Mouse (Mus musculus): Measurements from ENCODE around the gene Arsb. TPM values are rescaled to one million over a fixed set of nuclear protein-coding genes. Genes with fewer than 3 reads are reported as not detected.
A peak's percentile ranks its signal among the peaks of the same experiment; 100 is the strongest.
"Not testable (repeated sequence)": the region's sequence is repeated elsewhere in the genome, so short reads cannot be mapped to it uniquely, and the experiment has no call there.

Arsb gene
- total and polyA plus RNA-seq, 2 experiments from 2014 or later: 13.6 to 16.3 TPM

DNA sequence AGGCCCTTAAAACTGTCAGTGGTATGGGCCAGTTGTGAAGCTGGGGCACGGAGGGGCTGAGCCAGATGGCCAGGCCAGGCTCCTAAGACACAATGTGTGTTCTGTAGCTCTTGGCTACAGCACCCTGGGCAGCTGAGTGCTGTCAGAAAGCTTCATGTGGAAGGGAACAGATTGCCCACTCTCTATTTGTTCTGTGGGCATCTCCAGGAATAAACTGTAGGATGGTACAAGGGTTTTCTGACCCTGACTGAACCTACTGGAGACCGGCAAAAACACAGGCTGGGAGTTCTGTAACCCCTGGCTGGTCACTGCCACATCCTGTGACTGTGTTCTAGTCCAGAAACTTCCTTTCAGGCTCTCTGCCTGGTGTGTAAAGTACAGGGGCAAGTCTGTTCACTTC, 14.6 kb downstream of the Arsb start:
- H3K4me2 ChIP-seq (ENCODE audit: low read depth): no peak overlapping the region
- no peak overlapping the region for H3K27ac ChIP-seq (ENCODE audit: low read depth, low read length)
- TF ChIP-seq CTCF (IDR thresholded peaks at IDR 0.05; ENCODE audit: low read depth): no peak
- peak; percentile 67 for ATAC-seq
- no peak for DNase-seq
- peaks cover 6% of the 10 kb centered on the region; the same call in 1 of the 2 replicates for H3K4me1 ChIP-seq (ENCODE audit: insufficient read depth)
- H3K36me3 ChIP-seq (ENCODE audit: insufficient read depth): no peaks in the 10 kb centered on the region
- H3K9me3 ChIP-seq (ENCODE audit: low read length): no peaks in the 10 kb centered on the region
- 64% methylated on average over 2 of the region's 2 CpGs for WGBS
- H3K9ac ChIP-seq: no peak overlapping the region
- H3K4me3 ChIP-seq (ENCODE audit: low read depth, low read length): no peak overlapping the region
- H3K27me3 ChIP-seq (ENCODE audit: insufficient read depth, low read length): no peaks in the 10 kb centered on the region

DNA sequence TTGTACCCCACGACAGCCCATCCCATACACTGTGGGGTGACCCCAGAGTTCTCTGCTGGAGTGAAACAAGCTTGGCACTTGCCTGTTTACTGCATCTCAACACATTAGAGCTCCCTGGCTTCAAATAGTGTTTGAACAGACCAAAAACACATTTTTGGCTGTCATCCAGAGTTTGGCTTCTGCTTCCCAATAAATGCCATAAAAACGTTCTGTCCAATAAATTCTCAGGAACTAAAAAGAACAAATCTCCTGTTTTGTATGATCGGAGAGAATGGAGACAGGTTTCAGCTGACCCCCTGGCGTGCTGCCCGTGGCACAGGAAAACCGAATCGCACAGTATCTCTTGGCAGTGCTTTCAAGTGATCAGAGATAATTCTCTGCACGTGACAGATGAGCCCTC, 16.2 kb downstream of the Arsb start:
- no peak for TF ChIP-seq CTCF (IDR thresholded peaks at IDR 0.05; ENCODE audit: low read depth)
- Histone ChIP-seq H3K36me3 (ENCODE audit: insufficient read depth) (no peaks in the 10 kb centered on the region), H3K4me1 (ENCODE audit: insufficient read depth) (peaks cover 6% of the 10 kb centered on the region; the same call in 1 of the 2 replicates), H3K4me3 (ENCODE audit: low read depth, low read length) (no peak overlapping the region), H3K4me2 (ENCODE audit: low read depth) (no peak overlapping the region), H3K9me3 (ENCODE audit: low read length) (no peaks in the 10 kb centered on the region), H3K27ac (ENCODE audit: low read depth, low read length) (no peak overlapping the region), H3K9ac (no peak overlapping the region), H3K27me3 (ENCODE audit: insufficient read depth, low read length) (no peaks in the 10 kb centered on the region)
- ATAC-seq: peak; percentile 62; the same call in 1 of the 2 replicates
- 31% methylated on average over 8 of the region's 8 CpGs for WGBS
- peak; percentile 73 for DNase-seq

DNA sequence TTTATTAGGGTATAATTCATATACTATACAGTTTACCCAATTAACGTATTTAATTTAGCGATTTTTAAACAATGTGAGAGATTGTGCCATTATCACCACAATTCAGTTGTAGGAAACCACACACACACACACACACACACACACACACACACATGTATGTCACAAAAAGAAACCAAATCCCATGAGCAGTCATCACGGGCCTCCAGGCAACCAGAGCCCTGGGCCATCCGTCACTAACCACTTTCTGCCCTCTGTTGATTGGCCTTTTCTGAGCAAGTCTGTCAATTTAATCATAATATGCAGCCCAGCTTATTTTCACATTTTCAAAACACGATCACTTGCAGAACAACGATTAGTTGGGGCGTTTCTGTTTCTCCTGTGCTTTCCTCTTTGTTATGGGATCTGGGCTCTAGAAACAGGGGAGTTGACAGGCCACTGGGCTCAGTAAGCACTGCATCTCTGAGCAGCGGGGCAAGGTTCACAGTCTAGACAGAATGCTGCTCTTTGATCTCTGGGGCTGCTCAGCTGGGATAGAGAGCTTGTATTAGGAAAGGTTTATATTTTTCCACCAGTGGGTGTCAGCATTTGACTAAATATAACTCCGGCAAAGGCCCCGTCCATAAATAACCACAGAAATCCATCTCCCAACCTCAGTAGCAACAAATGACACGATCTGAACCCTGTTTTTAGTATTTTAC, 21.7 kb downstream of the Arsb start:
- peak; percentile 65 for TF ChIP-seq CTCF (IDR thresholded peaks at IDR 0.05; ENCODE audit: low read depth)
- Histone ChIP-seq H3K27ac (ENCODE audit: low read depth, low read length) (no peak overlapping the region), H3K4me1 (ENCODE audit: insufficient read depth) (no peaks in the 10 kb centered on the region), H3K4me2 (ENCODE audit: low read depth) (no peak overlapping the region), H3K4me3 (ENCODE audit: low read depth, low read length) (no peak overlapping the region), H3K9ac (no peak overlapping the region), H3K27me3 (ENCODE audit: insufficient read depth, low read length) (no peaks in the 10 kb centered on the region), H3K36me3 (ENCODE audit: insufficient read depth) (no peaks in the 10 kb centered on the region), H3K9me3 (ENCODE audit: low read length) (no peaks in the 10 kb centered on the region)
- DNase-seq (peak; percentile 85), ATAC-seq (peak; percentile 92)
- WGBS: 44% methylated on average over 11 of the region's 11 CpGs

- no peak overlapping the region for H3K9ac ChIP-seq
- no peak overlapping the region for H3K4me2 ChIP-seq (ENCODE audit: low read depth)
- TF ChIP-seq CTCF (IDR thresholded peaks at IDR 0.05; ENCODE audit: low read depth): no peak
- WGBS: 56% methylated on average over 10 of the region's 10 CpGs
- DNase-seq (no peak), ATAC-seq (peak; percentile 33)
- H3K27me3 ChIP-seq (ENCODE audit: insufficient read depth, low read length): no peaks in the 10 kb centered on the region
- H3K9me3 ChIP-seq (ENCODE audit: low read length): no peaks in the 10 kb centered on the region
- H3K4me3 ChIP-seq (ENCODE audit: low read depth, low read length): no peak overlapping the region
- H3K4me1 ChIP-seq (ENCODE audit: insufficient read depth): no peaks in the 10 kb centered on the region
- no peaks in the 10 kb centered on the region for H3K36me3 ChIP-seq (ENCODE audit: insufficient read depth)
- no peak overlapping the region for H3K27ac ChIP-seq (ENCODE audit: low read depth, low read length)
These were observed 22.3 kb downstream of the Arsb start for GRCm38 (mm10) chr13:93793643-93794182.

DNA sequence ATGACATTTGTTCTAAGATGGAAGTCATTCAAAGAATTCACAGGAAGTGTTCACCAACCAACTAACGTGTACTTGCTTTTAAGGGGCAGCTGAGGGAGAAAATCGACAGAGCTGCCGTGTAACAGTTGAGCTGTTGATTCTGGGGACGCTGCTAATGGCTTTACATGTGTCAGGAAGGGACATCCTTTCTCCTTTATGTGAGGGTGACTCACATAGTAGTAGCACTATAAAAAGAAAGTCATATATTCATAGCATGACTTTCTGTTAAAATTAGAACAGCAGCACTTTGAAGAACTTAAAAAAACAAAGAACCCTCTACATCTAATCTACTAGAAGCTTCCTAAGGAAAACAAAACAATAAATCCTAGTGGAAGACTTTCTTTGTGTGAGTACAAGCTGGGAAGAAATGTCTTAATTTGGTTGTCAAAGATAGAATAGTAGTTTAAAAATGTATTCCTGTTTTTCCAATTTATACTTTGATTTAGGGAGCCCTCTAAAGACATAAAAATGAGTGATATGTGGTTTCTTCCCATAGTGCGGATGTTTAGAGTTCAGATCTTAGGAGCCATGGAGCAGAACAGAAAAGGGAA, 25.7 kb downstream of the Arsb start:
- no peak for ATAC-seq
- no peak for TF ChIP-seq CTCF (IDR thresholded peaks at IDR 0.05; ENCODE audit: low read depth)
- Histone ChIP-seq H3K27me3 (ENCODE audit: insufficient read depth, low read length) (no peaks in the 10 kb centered on the region), H3K4me3 (ENCODE audit: low read depth, low read length) (no peak overlapping the region), H3K36me3 (ENCODE audit: insufficient read depth) (no peaks in the 10 kb centered on the region), H3K4me2 (ENCODE audit: low read depth) (no peak overlapping the region), H3K9ac (no peak overlapping the region), H3K4me1 (ENCODE audit: insufficient read depth) (no peaks in the 10 kb centered on the region), H3K9me3 (ENCODE audit: low read length) (no peaks in the 10 kb centered on the region), H3K27ac (ENCODE audit: low read depth, low read length) (no peak overlapping the region)
- no peak for DNase-seq
- 87% methylated on average over 5 of the region's 5 CpGs for WGBS

DNA sequence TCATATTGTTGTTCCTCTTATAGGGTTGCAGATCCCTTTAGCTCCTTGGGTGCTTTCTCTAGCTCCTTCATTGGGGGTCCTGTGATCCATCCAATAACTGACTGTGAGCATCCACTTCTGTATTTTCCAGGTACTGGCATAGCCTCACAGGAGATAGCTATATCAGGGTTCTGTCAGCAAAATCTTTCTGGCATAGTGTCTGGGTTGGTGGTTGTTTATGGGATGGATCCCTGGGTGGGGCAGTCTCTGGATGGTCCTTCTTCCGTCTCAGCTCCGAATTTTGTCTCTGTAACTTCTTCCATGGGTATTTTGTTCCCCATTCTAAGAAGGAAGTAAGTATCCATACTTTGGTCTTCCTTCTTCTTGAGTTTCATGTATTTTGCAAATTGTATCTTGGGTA, 38.9 kb downstream of the Arsb start:
- WGBS: 88% methylated on average over 2 of the region's 2 CpGs
- ATAC-seq; H3K4me1 ChIP-seq (ENCODE audit: insufficient read depth); H3K4me3 ChIP-seq (ENCODE audit: low read depth, low read length); H3K9me3 ChIP-seq (ENCODE audit: low read length); H3K9ac ChIP-seq; H3K27ac ChIP-seq (ENCODE audit: low read depth, low read length); H3K27me3 ChIP-seq (ENCODE audit: insufficient read depth, low read length); H3K4me2 ChIP-seq (ENCODE audit: low read depth); DNase-seq; H3K36me3 ChIP-seq (ENCODE audit: insufficient read depth): not testable (repeated sequence)

GRCm38 (mm10) chr13:93814081-93814480, 42.7 kb downstream of the Arsb start:
- Histone ChIP-seq H3K4me1 (ENCODE audit: insufficient read depth) (no peaks in the 10 kb centered on the region), H3K9ac (no peak overlapping the region), H3K27ac (ENCODE audit: low read depth, low read length) (no peak overlapping the region), H3K4me2 (ENCODE audit: low read depth) (no peak overlapping the region), H3K4me3 (ENCODE audit: low read depth, low read length) (no peak overlapping the region), H3K36me3 (ENCODE audit: insufficient read depth) (no peaks in the 10 kb centered on the region), H3K27me3 (ENCODE audit: insufficient read depth, low read length) (no peaks in the 10 kb centered on the region), H3K9me3 (ENCODE audit: low read length) (no peaks in the 10 kb centered on the region)
- ATAC-seq: no peak
- TF ChIP-seq CTCF (IDR thresholded peaks at IDR 0.05; ENCODE audit: low read depth): no peak
- DNase-seq: no peak
- WGBS: 95% methylated on average over 6 of the region's 6 CpGs

Measured in forebrain, postnatal 0 days (tissue).